Mouse (Mus musculus): ENCODE data around the gene Tas2r135. TPM values are rescaled to one million over a fixed set of nuclear protein-coding genes. Genes with fewer than 3 reads are reported as not detected.
A peak's percentile ranks its signal among the peaks of the same experiment; 100 is the strongest.

The Tas2r135 gene
- total RNA-seq, 2 experiments from 2014 or later, result 0.25 TPM; not detected in 1

DNA sequence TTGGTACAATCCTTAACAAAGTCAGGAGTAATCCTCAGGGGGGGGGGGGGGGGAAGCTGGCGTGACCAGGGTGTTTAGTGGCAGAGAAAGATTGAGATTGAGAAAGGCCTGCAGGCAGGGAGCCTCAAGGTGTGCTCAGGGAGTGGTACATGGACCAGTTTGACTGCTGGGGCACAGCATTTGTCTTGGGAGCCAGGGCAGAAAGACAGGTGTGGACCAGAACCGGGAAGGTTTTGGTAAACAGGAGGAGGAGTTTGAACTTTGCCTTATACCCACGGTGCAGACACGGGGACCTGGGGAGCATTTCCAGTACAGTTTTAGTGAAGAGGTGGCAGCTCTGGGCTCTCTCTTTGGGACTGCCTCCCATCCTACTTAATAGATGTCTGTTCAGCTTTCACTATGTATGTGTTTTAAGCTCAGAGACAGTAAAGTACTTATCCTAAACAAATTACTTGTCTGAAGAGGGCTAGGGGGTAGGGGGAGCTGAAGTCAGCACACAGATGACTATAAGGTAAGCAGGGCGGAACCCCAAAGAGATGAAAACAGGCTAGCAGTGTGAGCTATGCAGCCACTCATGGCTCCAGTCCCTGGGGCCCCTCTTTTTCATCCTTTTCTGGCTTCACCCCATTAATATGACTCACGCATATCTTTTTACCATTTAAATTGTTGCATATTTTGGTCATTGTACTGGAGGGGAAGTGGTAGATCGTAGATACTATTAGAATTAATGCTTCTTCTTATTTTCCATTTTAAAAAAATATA, 31.4 kb upstream of the Tas2r135 start:
- ATAC-seq (ENCODE audit: poor library complexity, severe bottlenecking), result 0 out of 2 replicates have a peak, but pooled peaks have one; percentile 15

DNA sequence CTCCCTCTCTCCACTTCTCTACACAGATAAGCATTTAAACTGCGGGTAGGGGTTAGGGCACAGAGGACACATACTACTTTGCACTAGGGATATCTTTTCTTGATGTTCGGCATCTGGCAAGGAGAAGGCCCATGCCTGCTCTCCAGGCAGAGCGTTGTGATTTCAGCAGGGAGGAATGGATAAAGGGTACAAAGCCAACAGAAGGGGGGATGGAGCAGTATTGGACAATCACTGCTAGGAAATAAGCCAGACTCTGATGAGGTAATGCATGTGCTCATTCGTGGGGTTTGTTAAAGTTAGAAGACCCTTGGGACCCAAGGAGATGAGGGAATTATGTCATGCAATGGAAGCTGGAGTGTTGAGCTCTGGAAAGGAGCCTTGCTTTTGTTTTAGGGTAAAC, 30.5 kb upstream of the Tas2r135 start:
- ATAC-seq (ENCODE audit: poor library complexity, severe bottlenecking), result no peak

DNA sequence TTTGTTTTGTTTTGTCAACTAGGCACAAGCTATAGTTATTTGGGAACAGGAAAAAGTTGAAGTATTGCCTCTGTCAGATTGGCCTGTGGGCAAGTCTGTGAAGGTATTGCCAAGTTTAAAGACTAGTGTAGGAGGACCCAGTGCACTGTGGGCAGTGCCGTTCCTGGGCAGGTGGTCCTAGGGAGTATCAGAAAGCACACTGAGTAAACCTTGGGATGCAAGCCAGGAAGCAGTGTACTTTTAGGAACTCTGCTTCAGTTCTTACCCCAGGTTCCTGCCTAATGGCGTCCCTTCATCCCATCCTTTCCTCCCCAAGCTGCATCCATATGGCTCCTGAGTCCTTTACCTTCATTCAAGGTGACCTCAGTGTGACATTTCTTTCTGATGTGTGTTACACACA, 30.1 kb upstream of the Tas2r135 start:
- ATAC-seq (ENCODE audit: poor library complexity, severe bottlenecking), result no peak

DNA sequence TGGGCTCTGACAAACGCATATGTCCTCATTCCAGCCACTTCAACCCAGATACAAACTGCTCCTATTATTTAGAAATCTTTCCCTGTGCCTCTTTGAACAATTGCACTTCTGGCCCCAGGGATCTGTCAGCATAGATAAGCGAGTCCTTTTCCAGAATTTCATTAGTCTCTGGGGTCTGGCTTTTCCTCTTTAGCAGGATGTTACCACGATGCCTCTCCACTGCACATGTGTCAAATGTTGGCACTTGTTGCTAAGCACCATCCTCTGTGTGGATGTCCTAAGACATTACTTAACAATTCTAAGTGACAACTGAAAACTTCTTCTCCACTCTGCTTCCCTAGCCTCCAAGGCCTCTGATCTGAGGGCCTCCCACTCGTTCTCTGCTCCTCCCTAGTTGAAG, 29.2 kb upstream of the Tas2r135 start:
- no peak for ATAC-seq (ENCODE audit: poor library complexity, severe bottlenecking)

DNA sequence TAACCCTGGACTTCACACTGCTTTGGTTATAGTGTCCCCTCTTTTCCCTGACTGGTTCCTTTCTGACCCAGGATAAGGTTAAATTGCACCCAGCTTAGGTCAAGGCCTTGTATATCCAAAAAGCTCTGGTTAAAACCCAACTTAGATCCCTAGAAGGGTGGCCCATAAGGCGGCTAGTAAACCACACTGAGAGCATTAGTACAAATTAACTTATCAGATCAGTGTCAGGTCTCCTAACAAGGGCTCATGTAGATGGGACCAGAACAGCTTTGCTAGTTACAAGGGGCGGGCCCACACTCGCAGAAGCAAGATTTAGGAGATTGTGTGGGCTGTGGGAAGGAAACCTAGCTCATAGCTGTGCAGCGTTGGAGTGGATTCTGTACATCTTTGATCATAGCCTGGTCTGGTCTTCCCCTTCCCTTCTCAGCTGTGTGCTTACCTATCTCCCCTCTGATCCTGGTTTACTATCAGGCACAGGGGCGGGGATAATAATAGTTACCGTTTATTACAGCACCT, 28.7 kb upstream of the Tas2r135 start:
- no peak for ATAC-seq (ENCODE audit: poor library complexity, severe bottlenecking)

DNA sequence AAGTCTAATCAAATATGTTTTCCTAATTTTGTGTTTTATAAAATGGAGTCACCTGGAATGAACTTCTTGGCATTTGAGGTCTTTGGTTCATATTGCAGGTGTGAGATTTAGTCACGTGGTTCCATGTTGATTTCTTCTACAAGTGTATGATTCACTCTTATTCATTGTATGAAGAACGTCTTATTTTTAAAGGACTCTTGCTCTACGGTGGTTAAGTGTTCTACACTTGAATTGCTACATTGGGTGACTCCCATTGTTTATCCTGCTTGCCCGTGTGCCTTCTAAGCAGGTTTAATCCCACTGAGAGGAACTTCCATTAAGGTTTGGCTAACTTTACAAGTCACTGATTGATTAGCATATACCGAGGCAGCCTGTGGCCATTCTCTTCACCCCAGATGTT, 28.0 kb upstream of the Tas2r135 start:
- no peak for ATAC-seq (ENCODE audit: poor library complexity, severe bottlenecking)

DNA sequence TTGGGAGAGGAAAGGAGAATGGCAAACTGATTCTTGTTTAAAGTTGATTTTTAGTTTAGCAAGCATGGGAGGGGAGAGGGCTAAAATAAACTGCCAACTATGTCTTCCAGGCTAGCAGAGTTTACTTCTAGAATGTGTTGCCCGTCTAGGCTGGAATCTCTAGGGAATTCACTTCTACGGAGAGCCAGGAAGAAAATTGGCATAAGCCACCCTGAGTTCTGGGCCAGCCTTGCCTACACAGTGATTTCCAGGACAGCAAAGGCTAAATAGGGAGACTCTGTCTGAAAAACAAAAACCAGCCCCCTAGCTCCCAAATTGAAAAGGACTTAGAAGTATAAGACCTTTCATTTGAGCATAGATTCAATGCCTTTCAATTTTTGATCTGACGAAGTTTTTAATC, 25.7 kb upstream of the Tas2r135 start:
- ATAC-seq (ENCODE audit: poor library complexity, severe bottlenecking), result no peak

DNA sequence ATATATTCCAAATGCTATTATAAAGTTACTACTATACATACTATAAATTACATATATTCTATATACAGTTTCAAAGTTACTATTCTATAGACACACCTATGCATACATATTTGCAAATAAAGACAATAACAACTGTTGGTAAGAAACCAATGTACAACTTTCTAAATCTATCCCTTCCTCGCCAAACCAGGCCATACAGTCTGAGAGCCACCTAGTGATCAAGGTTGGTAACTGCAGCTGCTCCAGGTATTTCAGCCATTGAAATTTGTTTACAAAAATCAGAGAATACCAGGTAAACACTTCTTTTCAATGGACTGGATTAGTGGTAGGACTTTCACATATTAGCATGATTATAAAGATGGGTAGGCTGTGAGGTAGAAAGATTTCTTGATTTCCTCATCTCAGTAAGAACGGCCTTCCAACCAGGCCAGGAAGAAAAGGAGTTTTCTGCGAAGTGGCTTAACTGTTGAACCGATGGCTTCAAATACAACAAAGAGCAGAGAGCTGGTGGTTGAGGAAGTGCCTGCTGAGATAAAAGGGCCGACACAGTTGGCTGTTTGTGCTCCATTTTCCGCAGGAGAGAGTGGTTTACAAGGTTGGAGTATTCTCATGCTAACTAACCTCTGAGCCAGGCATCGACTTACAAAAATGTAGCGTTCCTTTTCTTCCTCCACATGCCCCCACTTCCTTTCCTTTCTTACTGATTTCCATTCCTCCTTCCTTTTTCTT, 24.7 kb upstream of the Tas2r135 start:
- peak; percentile 87 for ATAC-seq (ENCODE audit: poor library complexity, severe bottlenecking)

DNA sequence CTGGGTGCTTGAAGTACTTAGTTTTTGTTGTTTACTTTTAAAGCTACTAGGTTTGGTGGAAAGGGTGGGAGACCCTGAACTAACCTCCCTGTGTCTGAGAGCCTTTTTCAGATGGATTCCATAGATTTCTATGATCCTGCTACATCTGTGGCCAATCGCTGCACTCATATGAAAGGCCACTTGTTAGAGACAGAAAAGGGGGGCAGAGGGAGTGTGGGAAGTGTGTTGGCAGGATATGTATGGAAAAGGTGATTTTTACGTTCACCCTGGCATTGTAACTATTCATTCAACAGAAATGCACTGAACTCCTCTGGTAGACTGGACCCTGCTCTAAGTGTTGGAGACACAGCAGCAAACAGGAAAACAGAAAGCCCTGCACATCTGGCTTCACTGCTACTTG, 24.0 kb upstream of the Tas2r135 start:
- ATAC-seq (ENCODE audit: poor library complexity, severe bottlenecking), result no peak

DNA sequence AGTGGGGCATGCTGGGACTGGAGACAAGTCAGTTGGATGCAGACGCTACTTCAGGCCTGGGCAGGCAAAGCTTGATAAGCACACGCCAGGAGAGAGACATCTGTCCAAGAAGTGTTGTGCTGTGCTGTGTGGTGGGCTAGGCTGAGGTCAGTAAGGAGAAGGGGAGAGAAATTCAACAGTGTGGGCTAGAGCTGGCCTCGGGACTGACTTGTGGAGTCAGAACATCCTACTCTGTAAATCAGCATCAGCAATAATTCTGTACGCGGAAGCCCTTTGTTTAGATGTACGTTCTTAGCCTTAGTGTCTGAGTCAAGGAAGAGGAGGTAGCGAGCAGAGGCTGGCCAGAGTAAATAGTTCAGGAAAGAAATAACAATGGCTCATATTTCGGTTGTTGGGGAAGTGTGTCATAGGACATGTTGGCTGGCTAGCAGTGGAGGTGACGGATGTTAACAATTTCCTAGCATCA, 23.3 kb upstream of the Tas2r135 start:
- no peak for ATAC-seq (ENCODE audit: poor library complexity, severe bottlenecking)

DNA sequence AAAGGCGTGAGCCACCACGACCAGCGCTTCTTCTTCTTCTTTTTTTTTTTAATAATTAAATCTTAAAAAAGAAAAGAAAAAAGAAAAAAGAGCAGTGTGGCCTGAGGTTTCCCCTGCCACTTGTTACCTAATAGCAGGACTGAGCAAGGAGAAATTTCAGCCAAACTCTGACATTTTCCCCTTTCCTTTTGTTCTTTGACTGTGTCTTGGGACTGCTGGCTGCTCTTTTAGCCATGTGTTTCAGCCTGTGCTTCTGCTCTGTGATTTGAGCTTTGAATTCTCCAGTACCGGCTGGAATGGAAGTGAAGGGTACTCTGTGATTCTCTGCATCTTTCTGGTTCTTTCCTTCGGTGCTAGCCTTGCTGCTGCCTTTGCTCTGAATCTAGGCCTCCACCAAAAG, 21.9 kb upstream of the Tas2r135 start:
- no peak for ATAC-seq (ENCODE audit: poor library complexity, severe bottlenecking)

DNA sequence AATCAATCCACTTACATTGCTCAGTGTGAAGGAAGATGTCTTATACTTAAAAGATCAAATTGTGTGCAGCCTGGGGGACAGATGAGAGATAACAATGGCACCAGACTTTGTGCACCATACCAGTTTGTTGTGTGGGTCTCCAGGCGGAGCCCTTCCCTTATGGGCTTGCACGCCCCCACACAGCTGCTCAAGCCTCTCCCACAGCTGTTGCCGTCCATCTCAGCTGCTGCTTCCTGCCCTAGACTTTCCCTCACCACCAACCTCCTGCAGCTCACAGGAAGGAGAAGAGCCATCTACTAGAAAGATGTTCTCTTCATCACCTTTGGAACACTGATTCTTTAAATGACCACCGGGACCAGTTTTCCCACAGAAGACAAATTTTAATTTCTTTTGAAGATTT, 19.6 kb upstream of the Tas2r135 start:
- ATAC-seq (ENCODE audit: poor library complexity, severe bottlenecking), result no peak

DNA sequence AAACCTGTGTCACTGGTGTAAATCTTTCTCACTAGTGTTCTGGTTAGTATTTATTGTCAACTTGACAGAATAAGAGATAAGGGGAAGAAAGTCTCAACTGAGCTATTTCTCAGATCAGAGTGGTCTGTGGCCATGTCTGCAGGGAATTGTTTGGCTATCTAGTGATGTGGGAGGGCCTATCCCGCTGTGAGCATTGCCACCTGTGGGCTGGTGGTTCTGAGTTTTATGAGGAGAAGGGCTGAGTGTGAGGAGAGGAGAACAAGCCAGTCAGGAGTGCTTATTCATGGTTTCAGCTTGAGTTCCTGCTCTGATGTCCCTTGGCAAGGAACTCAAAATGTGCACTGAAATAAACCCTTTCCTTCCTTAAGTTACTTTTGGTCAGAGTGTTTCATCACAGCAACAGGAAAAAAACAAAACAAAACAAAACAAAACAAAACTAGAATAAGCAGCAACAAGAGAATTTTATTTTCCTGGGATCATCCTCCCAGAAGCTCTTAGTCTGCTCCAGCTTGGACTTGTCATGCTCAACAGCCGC, 13.4 kb upstream of the Tas2r135 start:
- peak; percentile 26; the same call in 1 of the 2 replicates for ATAC-seq (ENCODE audit: poor library complexity, severe bottlenecking)

DNA sequence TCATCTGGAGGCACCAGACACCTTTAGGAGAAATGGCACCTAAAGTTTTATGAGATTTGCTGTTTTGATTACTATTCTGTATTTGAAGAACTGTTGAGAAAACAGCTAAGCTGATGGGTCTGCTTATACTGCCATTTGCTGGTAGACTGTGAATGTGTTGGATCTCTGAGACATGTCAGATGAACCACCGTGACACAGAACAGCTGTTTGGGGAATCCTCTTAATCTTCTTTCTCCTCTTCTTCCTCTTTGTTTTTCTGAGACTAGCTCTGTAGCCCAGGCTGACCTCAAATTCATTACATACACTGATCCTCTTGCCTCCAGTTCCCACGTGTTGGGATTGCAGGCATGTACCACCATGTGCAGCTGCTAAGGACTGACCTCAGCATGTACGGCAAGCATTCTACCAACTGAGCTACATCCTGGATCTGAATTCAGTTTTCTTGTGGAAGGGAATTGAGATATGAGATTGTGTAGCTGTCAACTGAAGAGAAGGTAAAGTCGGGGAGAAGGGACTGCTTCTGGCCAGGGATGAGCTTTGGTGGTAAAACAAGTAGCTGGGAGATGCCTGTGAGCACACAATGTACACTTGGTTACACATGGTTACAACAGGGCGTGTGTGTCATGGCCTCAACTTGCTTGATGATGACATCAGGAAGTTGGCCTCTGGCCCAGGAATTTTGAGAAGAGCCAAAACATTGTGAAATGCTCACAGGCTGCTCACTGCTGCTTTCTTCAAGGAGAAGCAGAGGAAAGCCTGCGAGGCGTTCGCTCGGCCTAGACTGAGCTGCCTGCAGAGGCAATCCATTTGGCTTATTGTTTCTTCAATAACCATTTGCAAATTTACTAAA, 9.0 kb upstream of the Tas2r135 start:
- peak; percentile 88 for ATAC-seq (ENCODE audit: poor library complexity, severe bottlenecking)

DNA sequence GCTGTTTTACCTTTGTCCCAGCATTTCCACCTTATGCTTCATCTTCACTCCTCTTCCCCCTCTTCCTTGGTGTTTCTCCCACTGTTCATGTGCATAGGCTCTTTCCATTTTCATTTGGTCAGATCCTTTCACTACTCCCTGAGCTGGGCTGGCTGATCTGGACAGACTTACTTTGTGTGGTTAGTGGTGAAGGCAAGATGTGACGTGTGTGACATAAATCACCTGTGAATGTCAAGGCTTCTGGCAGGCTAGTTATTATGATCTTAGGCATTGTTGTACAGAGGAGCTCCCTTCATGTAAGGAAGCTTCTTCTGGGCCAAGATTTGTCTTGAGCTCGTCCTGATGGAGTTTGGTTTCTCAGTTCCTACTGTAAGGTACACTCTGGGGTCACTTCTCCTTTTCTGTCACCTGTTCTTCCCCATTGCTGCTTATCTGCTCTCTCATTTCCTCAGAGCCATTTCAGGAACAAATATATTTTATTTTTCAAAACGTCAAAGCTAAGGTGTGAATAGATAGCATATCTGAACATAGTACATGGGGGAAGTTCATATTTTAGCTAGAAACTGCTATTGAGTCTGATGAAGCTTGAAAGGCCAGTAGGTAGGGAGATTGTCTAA, 8.1 kb upstream of the Tas2r135 start:
- peak; percentile 71 for ATAC-seq (ENCODE audit: poor library complexity, severe bottlenecking)

DNA sequence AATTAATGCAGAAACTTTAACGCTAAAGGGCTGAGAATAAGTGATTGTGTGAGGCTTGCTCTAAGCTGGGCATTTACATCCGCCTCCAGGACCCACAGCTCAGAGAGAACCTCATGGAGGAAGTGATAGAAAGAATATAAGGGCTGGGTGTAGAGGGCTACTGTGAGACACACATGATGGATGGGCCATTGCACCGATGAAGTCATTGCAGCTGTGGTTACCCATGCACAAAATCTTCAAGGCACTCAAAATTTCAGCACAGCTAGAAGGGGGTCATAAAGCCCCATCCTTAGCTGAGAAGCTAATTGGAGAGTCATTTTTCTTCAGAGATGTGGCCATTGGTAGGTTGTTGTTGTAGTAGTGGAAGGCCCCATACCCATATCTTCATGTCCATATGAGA, 6.9 kb upstream of the Tas2r135 start:
- 0 out of 2 replicates have a peak, but pooled peaks have one; percentile 10 for ATAC-seq (ENCODE audit: poor library complexity, severe bottlenecking)

DNA sequence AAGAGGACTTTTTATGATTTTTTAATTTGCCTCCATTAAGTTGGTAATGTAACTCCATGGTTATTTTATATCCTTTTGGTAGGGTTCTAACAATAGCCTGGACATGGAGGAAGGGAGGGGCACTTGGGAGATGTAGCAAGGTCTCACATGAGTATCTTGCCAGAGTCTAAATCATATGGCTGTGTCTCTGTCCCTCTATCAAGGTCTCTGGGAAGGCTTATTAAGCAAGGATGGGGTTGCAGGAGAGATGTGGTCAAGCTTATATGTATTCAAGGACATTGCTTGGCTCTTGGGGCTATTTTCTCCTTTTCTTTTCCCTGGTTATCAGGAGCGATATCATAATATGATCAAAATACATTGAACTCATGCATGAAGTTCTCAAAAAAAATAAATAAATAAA, 6.2 kb upstream of the Tas2r135 start:
- no peak for ATAC-seq (ENCODE audit: poor library complexity, severe bottlenecking)

DNA sequence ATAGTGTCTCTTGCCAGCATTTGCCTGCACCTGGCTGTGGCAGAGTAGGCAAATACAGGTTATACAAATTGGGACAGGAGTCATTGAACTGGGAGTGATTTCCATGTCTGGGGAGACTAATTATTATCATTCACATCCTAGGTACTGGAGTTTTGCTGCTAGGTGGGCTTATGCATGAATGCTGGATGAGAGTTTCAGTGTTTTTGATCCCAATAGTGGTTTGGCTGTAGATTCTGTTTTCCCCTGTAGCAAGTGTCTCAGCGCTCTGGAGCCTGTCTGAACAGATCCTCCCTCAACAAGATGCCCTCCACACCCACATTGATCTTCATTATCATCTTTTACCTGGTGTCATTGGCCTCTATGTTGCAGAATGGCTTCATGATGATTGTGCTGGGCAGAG, 5.3 kb upstream of the Tas2r135 start, which contains the start of gene Tas2r143:
Gene Tas2r143, plus strand, starts transcription at position 301 of the 400 bp plus-strand sequence.
- ATAC-seq (ENCODE audit: poor library complexity, severe bottlenecking), result no peak

DNA sequence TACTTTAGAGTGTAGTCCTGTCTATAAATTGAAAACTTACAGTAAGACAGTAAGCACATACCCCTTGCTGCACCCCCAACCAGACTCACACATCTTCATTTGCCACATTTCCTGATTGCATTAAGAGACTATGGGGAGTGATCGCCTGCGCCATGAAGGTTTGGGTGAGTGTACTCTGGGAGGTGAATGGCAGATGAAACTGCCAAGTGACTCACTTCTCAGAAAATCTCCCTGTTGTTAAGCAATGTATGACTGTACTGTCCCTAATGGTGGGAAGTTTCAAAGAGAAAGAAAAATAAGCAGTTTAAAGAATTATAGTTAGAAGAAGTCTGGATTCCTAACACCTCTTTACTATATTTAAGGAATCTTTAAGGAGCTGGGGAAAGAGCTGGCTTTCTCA, 14.2 kb downstream of the Tas2r135 start:
- peak; percentile 38; the same call in 1 of the 2 replicates for ATAC-seq (ENCODE audit: poor library complexity, severe bottlenecking)

DNA sequence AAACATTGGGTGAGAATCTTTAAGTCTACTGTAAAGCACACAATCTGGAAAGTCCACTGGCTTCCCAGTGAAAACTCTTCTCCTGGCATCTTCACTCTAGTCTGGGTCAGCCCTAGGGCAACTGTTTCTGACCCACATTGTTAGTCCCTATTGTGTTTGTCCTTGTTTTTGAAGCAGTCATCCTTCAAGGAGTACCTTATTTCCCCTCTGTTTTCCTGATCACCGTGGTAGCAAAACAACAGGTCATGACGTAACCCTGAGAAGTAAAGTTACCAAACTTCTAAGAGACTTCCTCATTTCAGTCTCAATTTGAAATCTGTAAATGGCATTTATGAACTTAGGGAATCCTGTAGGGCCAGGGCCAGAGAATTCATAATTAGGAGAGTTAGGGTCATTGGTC, 16.2 kb downstream of the Tas2r135 start:
- ATAC-seq (ENCODE audit: poor library complexity, severe bottlenecking), result peak; percentile 95

Data from megakaryocyte, adult 5-6 weeks (primary cell).